Mouse (Mus musculus) frontal cortex, adult 2 months (tissue): ENCODE measurements around the gene Taar5. TPM values are rescaled to one million over a fixed set of nuclear protein-coding genes. Genes with fewer than 3 reads are reported as not detected.

Experiments
- DNase-seq, 2 experiments: peaks; one replicate each; pipeline ENCODE4 v3.0.0; 2022; ENCODE audit warnings: low spot score in 1 of 2; ENCODE audit errors: extremely low spot score in 1 of 2
- polyA plus RNA-seq: library from polyadenylated mRNA; depleted of rRNA; stranded (reverse); fragments of >200 nt; gene quantifications from 2 replicates; pipeline ENCODE4 v1.2.3, GENCODE M21; 2012; rRNA removed

Taar5 gene
- polyA plus RNA-seq: not detected in 2 replicates

GRCm38 (mm10) chr10:23970656-23971165 is at the start of gene Taar5:
Taar5 (plus strand) TSS chr10:23970706.
- no peak for DNase-seq

GRCm38 (mm10) chr10:23922468-23922867 is 48.0 kb upstream of the Taar5 start:
- no peak for DNase-seq

DNA sequence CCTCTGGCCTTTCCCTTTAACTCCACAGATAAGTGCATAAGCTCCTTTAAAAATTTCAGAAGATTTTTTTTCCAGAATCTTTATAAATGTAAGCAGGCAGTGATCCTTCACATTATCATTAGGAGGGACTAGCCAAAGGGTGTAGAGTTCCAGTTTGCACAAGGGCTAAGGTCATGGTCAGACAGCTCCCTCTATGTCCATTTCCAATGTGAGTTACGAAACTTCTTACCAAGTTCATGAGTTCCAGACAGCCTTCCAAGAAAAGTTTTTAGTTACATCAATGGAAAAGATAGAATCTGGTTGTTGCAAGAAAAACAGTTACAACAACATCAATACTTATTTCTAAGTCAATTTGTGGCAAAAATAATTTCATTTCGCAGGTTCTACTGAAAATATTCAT is 46.6 kb upstream of the Taar5 start:
- DNase-seq: no peak

- DNase-seq: no peak
Observed at GRCm38 (mm10) chr10:23937613-23938012, 32.9 kb upstream of the Taar5 start.

DNA sequence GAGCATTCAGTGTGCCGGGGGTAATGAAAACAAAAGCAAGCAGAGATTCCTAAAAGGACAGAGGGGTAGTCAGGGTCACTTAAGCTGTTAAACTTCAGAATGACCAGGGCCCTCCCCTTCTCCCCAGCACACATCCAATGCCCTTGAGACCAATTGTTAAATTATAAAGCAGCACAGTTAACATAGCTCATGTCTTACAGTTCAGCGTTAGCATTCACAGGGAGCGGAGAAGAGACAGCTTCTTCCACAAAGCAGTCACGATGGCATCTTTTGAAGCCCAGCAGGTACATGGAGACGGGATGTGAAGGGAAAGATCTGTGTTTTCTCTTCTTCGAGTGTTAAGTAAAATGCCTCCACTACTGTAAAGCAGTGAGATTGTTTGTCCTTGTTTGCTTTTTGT is 32.2 kb upstream of the Taar5 start, which contains the start of gene Taar2:
Gene Taar2, plus strand, starts transcription at position 261 of the 400 bp plus-strand sequence.
- DNase-seq: no peak

- no peak for DNase-seq
Observed at GRCm38 (mm10) chr10:23942465-23942864, 28.0 kb upstream of the Taar5 start.

GRCm38 (mm10) chr10:23948026-23948425 is 22.5 kb upstream of the Taar5 start:
- DNase-seq: no peak

- peak; percentile 7 to 25 for DNase-seq
Observed at GRCm38 (mm10) chr10:23949508-23950005, 20.9 kb upstream of the Taar5 start, which contains the start of gene Taar3. Taar3 (plus strand) TSS chr10:23949558.

DNA sequence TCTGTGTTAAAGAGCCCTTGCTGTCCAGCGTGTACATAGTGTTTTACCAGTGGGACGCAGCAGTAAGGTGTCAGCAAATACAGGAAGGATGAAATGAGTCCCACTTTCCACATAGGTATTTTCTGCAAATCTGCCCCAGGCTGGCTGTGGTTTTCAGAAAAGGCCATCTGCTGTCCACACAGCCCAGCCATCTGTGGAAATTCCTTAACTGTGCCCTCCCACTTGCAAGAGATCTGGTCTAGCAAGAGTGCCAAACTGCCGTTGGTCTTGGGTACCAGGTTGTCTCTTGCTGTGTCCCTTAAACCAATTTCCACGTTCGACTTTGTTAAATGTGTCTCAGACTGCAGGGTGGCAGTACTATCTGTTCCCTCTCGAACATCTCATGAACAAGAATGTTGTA is 18.8 kb upstream of the Taar5 start:
- no peak for DNase-seq

GRCm38 (mm10) chr10:23959071-23959470 is 11.4 kb upstream of the Taar5 start:
- no peak for DNase-seq

DNA sequence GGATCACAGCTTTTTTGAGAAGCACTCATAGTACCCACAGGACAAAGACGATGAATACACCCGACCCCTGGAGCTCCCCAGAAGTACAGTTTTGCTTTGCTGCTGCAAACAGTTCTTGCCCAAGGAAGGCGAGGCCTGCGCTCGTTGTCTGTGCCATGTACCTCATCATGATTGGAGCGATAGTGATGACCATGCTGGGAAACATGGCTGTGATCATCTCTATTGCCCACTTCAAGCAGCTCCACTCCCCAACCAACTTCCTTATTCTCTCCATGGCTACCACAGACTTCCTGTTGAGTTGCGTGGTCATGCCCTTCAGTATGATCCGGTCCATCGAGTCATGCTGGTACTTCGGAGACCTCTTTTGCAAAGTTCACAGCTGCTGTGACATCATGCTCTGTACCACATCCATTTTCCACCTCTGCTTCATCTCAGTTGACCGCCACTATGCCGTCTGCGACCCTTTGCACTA is 10.0 kb upstream of the Taar5 start, which contains the start of gene Taar4:
Gene Taar4, plus strand, starts transcription at position 51 of the 472 bp plus-strand sequence.
- DNase-seq: no peak

- no peak for DNase-seq
Observed at GRCm38 (mm10) chr10:23963444-23963843, 7.1 kb upstream of the Taar5 start.

- no peak for DNase-seq
Observed at GRCm38 (mm10) chr10:23964921-23965610, 5.4 kb upstream of the Taar5 start.

GRCm38 (mm10) chr10:23971256-23971655 is 750 bp downstream of the Taar5 start:
- no peak for DNase-seq

DNA sequence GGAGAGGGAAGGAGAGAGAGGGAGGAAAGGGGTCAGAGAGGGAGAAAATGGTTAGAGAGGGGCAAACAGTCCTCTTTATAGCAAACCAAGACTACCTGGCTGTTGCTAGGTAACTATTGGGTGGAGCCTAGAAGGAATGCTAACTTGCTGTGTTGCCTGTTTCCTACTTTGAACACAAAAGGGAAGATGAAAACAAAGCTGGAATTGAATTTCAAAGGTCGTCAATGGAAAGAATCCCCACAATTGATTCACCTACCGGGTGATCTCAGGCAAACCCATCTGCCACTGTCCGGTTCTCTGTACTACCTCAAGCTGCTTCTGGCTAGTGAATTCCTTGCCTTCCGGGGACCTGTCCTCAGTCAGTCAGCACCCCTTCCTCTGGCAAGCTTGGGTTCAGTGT is 7.5 kb downstream of the Taar5 start:
- no peak for DNase-seq

- DNase-seq: peak; percentile 25 to 84
Observed at GRCm38 (mm10) chr10:23978901-23979705, 8.6 kb downstream of the Taar5 start.

DNA sequence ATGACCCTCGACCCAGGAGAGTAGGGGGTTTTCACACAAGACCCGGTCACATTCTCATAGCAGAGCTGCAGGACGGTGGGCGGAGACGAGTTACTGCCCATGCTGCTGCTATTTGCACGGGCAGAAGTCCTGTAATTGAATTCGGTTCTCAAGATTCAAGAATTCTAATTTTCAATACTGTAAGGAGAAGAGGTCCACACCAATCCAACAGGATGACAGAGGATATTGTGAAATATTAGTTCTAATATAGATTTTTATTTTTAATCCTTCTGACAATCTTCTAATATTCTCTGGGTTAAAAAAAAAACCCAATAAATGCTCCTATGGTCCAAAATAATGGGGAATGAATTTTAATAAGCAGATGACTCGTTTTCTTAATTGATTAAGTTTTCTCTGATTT is 15.0 kb downstream of the Taar5 start, which contains the start of gene Taar6:
Gene Taar6, minus strand, starts transcription at position 101 of the 400 bp plus-strand sequence.
- DNase-seq: no peak

DNA sequence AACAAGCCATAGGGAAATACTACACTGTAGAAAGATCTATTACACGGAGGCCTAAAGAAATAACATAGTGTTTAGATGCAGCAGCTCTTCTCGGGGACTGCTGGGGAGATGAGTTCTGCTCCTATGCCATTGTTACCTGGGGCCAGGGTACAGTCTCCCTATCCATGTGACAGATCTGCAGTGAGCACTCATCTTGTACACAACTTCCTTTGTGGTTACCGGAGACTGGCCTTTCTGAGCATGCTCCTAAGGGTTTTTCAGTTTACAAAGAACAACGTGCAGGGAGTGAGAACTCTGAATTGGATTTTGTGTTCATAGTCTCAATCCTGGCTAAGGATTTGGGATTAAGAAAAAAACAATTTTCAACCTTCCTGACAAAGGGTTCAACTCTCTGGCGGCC is 15.9 kb downstream of the Taar5 start:
- no peak for DNase-seq

- no peak for DNase-seq
Observed at GRCm38 (mm10) chr10:23993381-23993780, 22.9 kb downstream of the Taar5 start, which contains the start of gene Taar7a. Taar7a (minus strand) TSS chr10:23993481.

DNA sequence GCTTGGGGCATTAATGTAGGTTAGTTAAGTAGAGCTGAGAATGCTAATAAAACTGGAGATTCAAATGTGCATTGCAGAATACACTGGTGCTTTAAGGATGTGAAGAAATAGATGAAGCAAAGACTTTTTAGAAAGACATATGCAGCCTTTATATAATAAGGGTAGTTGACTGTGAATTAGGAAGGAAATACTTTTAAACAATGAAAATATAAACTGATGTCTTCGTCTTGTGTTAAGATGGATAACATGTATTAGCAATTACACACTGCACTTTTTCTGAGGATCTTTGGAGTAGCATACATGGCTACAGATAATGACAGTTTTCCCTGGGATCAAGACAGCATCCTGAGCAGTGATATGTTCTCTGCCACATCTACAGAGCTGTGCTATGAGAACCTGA is 29.1 kb downstream of the Taar5 start, which contains the start of gene Taar7b:
Gene Taar7b, plus strand, starts transcription at position 301 of the 400 bp plus-strand sequence.
- no peak for DNase-seq

DNA sequence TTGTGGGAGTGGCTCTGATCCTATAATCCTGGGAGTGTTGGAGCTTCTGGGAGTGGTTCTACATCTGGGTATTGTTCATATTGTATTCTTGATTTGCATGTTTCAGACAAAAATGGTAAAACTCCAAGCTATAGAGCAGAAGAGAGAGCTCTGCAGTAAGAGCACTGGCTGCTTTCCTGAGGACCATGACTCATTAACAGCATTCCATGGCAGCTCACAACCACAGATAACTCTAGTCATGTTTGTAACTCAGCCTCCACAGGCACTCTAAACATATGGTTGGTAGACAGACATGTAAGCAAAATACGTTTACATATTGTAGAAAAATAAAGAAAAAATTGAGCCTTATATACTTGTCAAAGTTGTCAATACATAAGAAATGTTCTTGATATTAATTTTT is 35.9 kb downstream of the Taar5 start:
- DNase-seq: no peak
